Mouse (Mus musculus) liver, adult 2 months (tissue): Measurements from ENCODE around the gene Gsk3a.

Source experiments
- CTCF ChIP-seq: fragments of 200-500 bp; IDR thresholded peaks from 2 replicates; pipeline ENCODE4 v1.5.1; 2011; ENCODE audit warnings: low read depth, low read length, control low read depth
- POLR2A ChIP-seq: fragments of 200-500 bp; IDR thresholded peaks from 2 replicates; pipeline ENCODE4 v1.6.1; 2011; ENCODE audit warnings: low read length, control low read depth; ENCODE audit not compliant: insufficient read depth; ENCODE audit errors: extremely low read depth

DNA sequence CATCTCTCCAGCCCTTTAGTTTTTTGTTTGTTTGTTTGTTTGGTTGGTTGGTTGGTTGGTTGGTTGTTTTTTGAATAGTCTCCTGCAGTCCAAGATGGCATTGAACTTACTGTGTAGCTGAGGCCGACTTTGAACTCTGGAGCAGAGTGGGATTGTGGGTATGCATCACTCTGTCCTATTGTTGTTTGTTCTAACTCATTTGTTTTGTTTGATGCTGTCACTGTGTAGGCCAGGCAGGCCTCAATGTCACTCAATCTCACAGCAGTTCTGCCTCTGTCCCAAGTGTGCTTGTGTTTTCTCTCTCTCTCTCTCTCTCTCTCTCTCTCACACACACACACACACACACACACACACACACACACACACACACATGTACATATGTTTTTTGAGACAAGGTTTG, 24.2 kb upstream of the Gsk3a start:
- TF ChIP-seq POLR2A: no peak
- TF ChIP-seq CTCF: no peak
